Mouse (Mus musculus): ENCODE results near the gene Ctbp2. TPM values are rescaled to one million over a fixed set of nuclear protein-coding genes. Genes with fewer than 3 reads are reported as not detected.

Ctbp2 gene
- total and polyA plus RNA-seq, 2 experiments from 2014 or later: 29.1 to 64.8 TPM

GRCm38 (mm10) chr7:133037618-133038017 lies 86.5 kb downstream of the Ctbp2 start:
- peaks cover 3% of the 10 kb centered on the region; the same call in 1 of the 2 replicates for H3K4me1 ChIP-seq (ENCODE audit: insufficient read depth, low read length)
- no peaks in the 10 kb centered on the region for H3K27me3 ChIP-seq (ENCODE audit: insufficient read depth, low read length)
- no peak for DNase-seq (ENCODE audit: low spot score)
- 65% methylated on average over 4 of the region's 4 CpGs for WGBS
- H3K4me3 ChIP-seq (ENCODE audit: low read depth, low read length): no peak overlapping the region
- TF ChIP-seq CTCF (IDR thresholded peaks at IDR 0.05): no peak
- H3K36me3 ChIP-seq (ENCODE audit: insufficient read depth, low read length): no peaks in the 10 kb centered on the region
- H3K9ac ChIP-seq (replicated peaks; ENCODE audit: low read length, poor library complexity, severe bottlenecking): no peak overlapping the region
- no peaks in the 10 kb centered on the region for H3K9me3 ChIP-seq (ENCODE audit: low read length)
- no peak for ATAC-seq (ENCODE audit: low FRiP score)
- H3K4me2 ChIP-seq (ENCODE audit: low read depth, low read length, poor library complexity, severe bottlenecking): no peak overlapping the region
- H3K27ac ChIP-seq (ENCODE audit: low read depth, low read length): no peak overlapping the region

GRCm38 (mm10) chr7:133037217-133037616 lies 86.9 kb downstream of the Ctbp2 start:
- TF ChIP-seq CTCF (IDR thresholded peaks at IDR 0.05): no peak
- no peak for ATAC-seq (ENCODE audit: low FRiP score)
- H3K9me3 ChIP-seq (ENCODE audit: low read length): no peaks in the 10 kb centered on the region
- peaks cover 3% of the 10 kb centered on the region; the same call in 1 of the 2 replicates for H3K4me1 ChIP-seq (ENCODE audit: insufficient read depth, low read length)
- WGBS: 68% methylated on average over 5 of the region's 5 CpGs
- DNase-seq (ENCODE audit: low spot score): no peak
- no peaks in the 10 kb centered on the region for H3K27me3 ChIP-seq (ENCODE audit: insufficient read depth, low read length)
- no peak overlapping the region for H3K4me3 ChIP-seq (ENCODE audit: low read depth, low read length)
- H3K36me3 ChIP-seq (ENCODE audit: insufficient read depth, low read length): no peaks in the 10 kb centered on the region
- no peak overlapping the region for H3K4me2 ChIP-seq (ENCODE audit: low read depth, low read length, poor library complexity, severe bottlenecking)
- H3K27ac ChIP-seq (ENCODE audit: low read depth, low read length): no peak overlapping the region
- no peak overlapping the region for H3K9ac ChIP-seq (replicated peaks; ENCODE audit: low read length, poor library complexity, severe bottlenecking)

GRCm38 (mm10) chr7:133035901-133036300 lies 88.3 kb downstream of the Ctbp2 start:
- no peak overlapping the region for H3K9ac ChIP-seq (replicated peaks; ENCODE audit: low read length, poor library complexity, severe bottlenecking)
- H3K4me2 ChIP-seq (ENCODE audit: low read depth, low read length, poor library complexity, severe bottlenecking): no peak overlapping the region
- no peak overlapping the region for H3K27ac ChIP-seq (ENCODE audit: low read depth, low read length)
- no peak for TF ChIP-seq CTCF (IDR thresholded peaks at IDR 0.05)
- H3K27me3 ChIP-seq (ENCODE audit: insufficient read depth, low read length): no peaks in the 10 kb centered on the region
- no peaks in the 10 kb centered on the region for H3K36me3 ChIP-seq (ENCODE audit: insufficient read depth, low read length)
- H3K4me3 ChIP-seq (ENCODE audit: low read depth, low read length): no peak overlapping the region
- peaks cover 3% of the 10 kb centered on the region; the same call in 1 of the 2 replicates for H3K4me1 ChIP-seq (ENCODE audit: insufficient read depth, low read length)
- no peaks in the 10 kb centered on the region for H3K9me3 ChIP-seq (ENCODE audit: low read length)
- ATAC-seq (ENCODE audit: low FRiP score): no peak
- no peak for DNase-seq (ENCODE audit: low spot score)

GRCm38 (mm10) chr7:133032589-133033203 lies 91.5 kb downstream of the Ctbp2 start:
- Histone ChIP-seq H3K4me3 (ENCODE audit: low read depth, low read length) (no peak overlapping the region), H3K27me3 (ENCODE audit: insufficient read depth, low read length) (no peaks in the 10 kb centered on the region), H3K9me3 (ENCODE audit: low read length) (no peaks in the 10 kb centered on the region), H3K27ac (ENCODE audit: low read depth, low read length) (no peak overlapping the region), H3K4me1 (ENCODE audit: insufficient read depth, low read length) (peaks cover 3% of the 10 kb centered on the region; the same call in 1 of the 2 replicates), H3K9ac (replicated peaks; ENCODE audit: low read length, poor library complexity, severe bottlenecking) (no peak overlapping the region), H3K4me2 (ENCODE audit: low read depth, low read length, poor library complexity, severe bottlenecking) (no peak overlapping the region), H3K36me3 (ENCODE audit: insufficient read depth, low read length) (no peaks in the 10 kb centered on the region)
- 32% methylated on average over 9 of the region's 9 CpGs for WGBS
- ATAC-seq (ENCODE audit: low FRiP score) (peak; percentile 47; the same call in 1 of the 2 replicates), DNase-seq (ENCODE audit: low spot score) (peak; percentile 83)
- peak; percentile 97 for TF ChIP-seq CTCF (IDR thresholded peaks at IDR 0.05)

- H3K27ac ChIP-seq (ENCODE audit: low read depth, low read length): no peak overlapping the region
- H3K4me1 ChIP-seq (ENCODE audit: insufficient read depth, low read length): peaks cover 3% of the 10 kb centered on the region; the same call in 1 of the 2 replicates
- H3K9ac ChIP-seq (replicated peaks; ENCODE audit: low read length, poor library complexity, severe bottlenecking): no peak overlapping the region
- no peak for TF ChIP-seq CTCF (IDR thresholded peaks at IDR 0.05)
- DNase-seq (ENCODE audit: low spot score): no peak
- no peaks in the 10 kb centered on the region for H3K36me3 ChIP-seq (ENCODE audit: insufficient read depth, low read length)
- H3K4me2 ChIP-seq (ENCODE audit: low read depth, low read length, poor library complexity, severe bottlenecking): no peak overlapping the region
- H3K9me3 ChIP-seq (ENCODE audit: low read length): no peaks in the 10 kb centered on the region
- H3K27me3 ChIP-seq (ENCODE audit: insufficient read depth, low read length): no peaks in the 10 kb centered on the region
- 79% methylated on average over 8 of the region's 8 CpGs for WGBS
- ATAC-seq (ENCODE audit: low FRiP score): no peak
- H3K4me3 ChIP-seq (ENCODE audit: low read depth, low read length): no peak overlapping the region
These were observed 94.6 kb downstream of the Ctbp2 start for GRCm38 (mm10) chr7:133029496-133030047.

- Histone ChIP-seq H3K4me3 (ENCODE audit: low read depth, low read length) (no peak overlapping the region), H3K9ac (replicated peaks; ENCODE audit: low read length, poor library complexity, severe bottlenecking) (no peak overlapping the region), H3K9me3 (ENCODE audit: low read length) (no peaks in the 10 kb centered on the region), H3K4me1 (ENCODE audit: insufficient read depth, low read length) (peaks cover 3% of the 10 kb centered on the region; the same call in 1 of the 2 replicates), H3K27ac (ENCODE audit: low read depth, low read length) (no peak overlapping the region), H3K36me3 (ENCODE audit: insufficient read depth, low read length) (no peaks in the 10 kb centered on the region), H3K27me3 (ENCODE audit: insufficient read depth, low read length) (no peaks in the 10 kb centered on the region), H3K4me2 (ENCODE audit: low read depth, low read length, poor library complexity, severe bottlenecking) (no peak overlapping the region)
- no peak for TF ChIP-seq CTCF (IDR thresholded peaks at IDR 0.05)
- WGBS: 96% methylated on average over 8 of the region's 8 CpGs
- no peak for ATAC-seq (ENCODE audit: low FRiP score)
- DNase-seq (ENCODE audit: low spot score): no peak
These were observed 95.2 kb downstream of the Ctbp2 start for GRCm38 (mm10) chr7:133029004-133029403.

Measured in midbrain, postnatal 0 days (tissue).